Mouse (Mus musculus) bone marrow macrophage, adult 2 months (primary cell): ENCODE measurements at regions not wholly inside any gene's neighbourhood (a gene's known extent, or its start where the extent isn't known, plus 50 kb on each side); places are given as distances from the start of the nearest gene placed in this dataset.
A peak's percentile ranks its signal among the peaks of the same experiment; 100 is the strongest.

Source experiments
- CTCF ChIP-seq: IDR thresholded peaks from 2 replicates; pipeline ENCODE4 v1.5.1; 2012; ENCODE audit warnings: low read depth, mild to moderate bottlenecking, low read length, moderate library complexity
- POLR2A ChIP-seq: IDR thresholded peaks from 2 replicates; pipeline ENCODE4 v1.6.1; 2012; ENCODE audit warnings: mild to moderate bottlenecking, low read depth, low read length, borderline replicate concordance

GRCm38 (mm10) chr6:36249047-36249446, 138.8 kb upstream of the Chrm2 start:
- TF ChIP-seq POLR2A (no peak), CTCF (peak; percentile 29; the same call in 1 of the 2 replicates)
